Mouse (Mus musculus): ENCODE results near the gene Miip.

DNA sequence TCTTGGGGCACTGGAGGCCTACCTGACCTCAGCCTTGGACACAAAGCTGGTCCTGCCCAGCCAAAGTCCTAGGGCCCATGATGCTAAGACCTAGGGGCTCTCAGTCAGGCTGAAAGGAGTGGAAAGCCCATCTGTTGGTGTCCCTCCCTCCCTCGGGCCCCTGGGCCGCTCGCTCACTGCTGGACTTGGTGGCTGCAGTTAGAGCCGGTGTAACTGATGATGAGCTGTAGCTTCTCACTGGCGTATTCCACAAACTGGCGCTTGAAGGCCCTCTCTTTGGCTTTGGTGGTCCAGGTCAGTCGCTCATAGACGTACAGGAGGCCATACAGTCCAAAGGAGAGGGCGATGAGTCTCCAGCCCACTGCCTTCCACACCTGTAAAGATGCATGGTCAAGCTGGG is 9.9 kb upstream of the Miip start:
- TF ChIP-seq CTCF (IDR thresholded peaks at IDR 0.05; ENCODE audit: low read depth) = no peak
- TF ChIP-seq EP300 (IDR thresholded peaks at IDR 0.05; ENCODE audit: low read depth) = no peak

All from heart, postnatal 0 days (tissue).